Mouse (Mus musculus) midbrain, embryonic 15.5 days (tissue): ENCODE measurements at regions not wholly inside any gene's neighbourhood (a gene's known extent, or its start where the extent isn't known, plus 50 kb on each side); places are given as distances from the start of the nearest gene placed in this dataset.

Experiments used
- ATAC-seq: fragments of 200-750 bp; cut with Nextera tagmentation; replicated peaks from 2 replicates; pipeline ENCODE4 v1.8.0; 2017; ENCODE audit warnings: moderate TSS enrichment
- H3K27ac ChIP-seq: fragments of 300-500 bp; sonication (generic); 2 replicates; pipeline ENCODE4 v1.5.1; 2015; ENCODE audit warnings: mild to moderate bottlenecking, inconsistent platforms
- H3K27me3 ChIP-seq: fragments of 300-500 bp; sonication (generic); replicated peaks from 2 replicates; pipeline ENCODE4 v1.6.1; 2015; ENCODE audit warnings: inconsistent platforms
- H3K36me3 ChIP-seq: fragments of 300-500 bp; sonication (generic); replicated peaks from 2 replicates; pipeline ENCODE4 v1.6.1; 2015; ENCODE audit warnings: inconsistent platforms
- H3K4me1 ChIP-seq: fragments of 300-500 bp; sonication (generic); 2 replicates; pipeline ENCODE4 v1.6.1; 2015; ENCODE audit warnings: inconsistent platforms
- H3K4me2 ChIP-seq: fragments of 300-500 bp; sonication (generic); 2 replicates; pipeline ENCODE4 v1.6.1; 2015; ENCODE audit warnings: inconsistent platforms, mild to moderate bottlenecking, moderate library complexity
- H3K4me3 ChIP-seq: fragments of 300-500 bp; sonication (generic); 2 replicates; pipeline ENCODE4 v1.5.1; 2015; ENCODE audit warnings: mild to moderate bottlenecking, inconsistent platforms
- H3K9ac ChIP-seq: fragments of 300-500 bp; sonication (generic); 2 replicates; pipeline ENCODE4 v1.6.1; 2015; ENCODE audit warnings: mild to moderate bottlenecking, inconsistent platforms
- H3K9me3 ChIP-seq: fragments of 300-500 bp; sonication (generic); 2 replicates; pipeline ENCODE4 v1.6.1; 2016; ENCODE audit warnings: inconsistent platforms
- WGBS: fragments of 180-500 bp; shearing (Covaris S2); methylation state at CpG from one replicate; pipeline ENCODE4 v1.1.7; 2015; ENCODE audit warnings: mixed read lengths; 5-methylcytosine and 5-hydroxymethylcytosine counted together

- Histone ChIP-seq H3K27me3 (no peaks in the 10 kb centered on the region), H3K4me3 (no peak overlapping the region), H3K36me3 (no peaks in the 10 kb centered on the region), H3K4me1 (no peaks in the 10 kb centered on the region), H3K27ac (no peak overlapping the region), H3K9ac (no peak overlapping the region), H3K9me3 (no peaks in the 10 kb centered on the region), H3K4me2 (no peak overlapping the region)
- no peak for ATAC-seq
- 52% methylated on average over 2 of the region's 2 CpGs for WGBS
These were observed 266.9 kb upstream of the Cntnap5a start for GRCm38 (mm10) chr1:115417645-115418044.

- Histone ChIP-seq H3K9me3 (no peaks in the 10 kb centered on the region), H3K4me3 (no peak overlapping the region), H3K27me3 (no peaks in the 10 kb centered on the region), H3K4me1 (no peaks in the 10 kb centered on the region), H3K36me3 (no peaks in the 10 kb centered on the region), H3K4me2 (no peak overlapping the region), H3K27ac (no peak overlapping the region), H3K9ac (no peak overlapping the region)
- 40% methylated on average over 1 of the region's 1 CpGs for WGBS
- peak; percentile 54; the same call in 1 of the 2 replicates for ATAC-seq
These were observed 262.1 kb upstream of the Cntnap5a start for GRCm38 (mm10) chr1:115422491-115422890.

- H3K27ac ChIP-seq, result no peak overlapping the region
- no peak overlapping the region for H3K4me2 ChIP-seq
- no peak overlapping the region for H3K4me3 ChIP-seq
- H3K36me3 ChIP-seq, result no peaks in the 10 kb centered on the region
- no peaks in the 10 kb centered on the region for H3K9me3 ChIP-seq
- no peaks in the 10 kb centered on the region for H3K4me1 ChIP-seq
- H3K9ac ChIP-seq, result no peak overlapping the region
- 0 out of 2 replicates have a peak, but pooled peaks have one; percentile 14 for ATAC-seq
- no peaks in the 10 kb centered on the region for H3K27me3 ChIP-seq
These were observed 261.6 kb upstream of the Cntnap5a start for GRCm38 (mm10) chr1:115422949-115423348.
